Mouse (Mus musculus): ENCODE measurements around the gene Slc11a1. TPM values are rescaled to one million over a fixed set of nuclear protein-coding genes. Genes with fewer than 3 reads are reported as not detected.

Slc11a1 gene
- total RNA-seq, 2 experiments from 2014 or later, result 7.5 to 12.5 TPM

DNA sequence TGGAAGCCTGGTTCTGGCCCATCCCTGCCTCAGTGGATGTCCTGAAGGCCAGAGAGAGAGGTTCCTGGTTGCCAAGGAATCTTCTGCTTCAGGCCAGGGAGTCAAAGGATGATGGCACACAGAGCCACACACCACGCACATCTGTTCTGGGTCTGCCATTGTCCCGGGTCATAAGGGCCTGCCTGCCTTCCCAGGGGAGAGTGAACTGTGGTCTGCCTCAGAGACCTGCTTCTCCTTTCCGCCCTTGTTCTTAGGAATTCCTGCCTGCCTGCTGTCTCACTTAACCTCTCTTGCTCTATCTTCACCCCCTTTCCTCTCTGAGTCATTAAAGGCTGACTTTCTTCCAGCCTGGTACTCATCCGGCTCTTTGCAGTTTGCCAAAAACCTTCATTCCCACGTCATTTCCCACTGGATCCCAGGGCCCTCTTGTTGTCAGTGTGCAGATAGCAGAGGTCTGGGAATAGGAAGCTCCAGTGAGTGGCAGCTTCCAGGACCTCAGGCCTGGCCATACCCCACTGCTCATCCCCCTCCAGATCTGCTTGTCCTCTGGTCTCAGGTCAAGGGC is 22.4 kb upstream of the Slc11a1 start:
- no peak for ATAC-seq (replicated peaks; ENCODE audit: low FRiP score, poor library complexity, severe bottlenecking)

DNA sequence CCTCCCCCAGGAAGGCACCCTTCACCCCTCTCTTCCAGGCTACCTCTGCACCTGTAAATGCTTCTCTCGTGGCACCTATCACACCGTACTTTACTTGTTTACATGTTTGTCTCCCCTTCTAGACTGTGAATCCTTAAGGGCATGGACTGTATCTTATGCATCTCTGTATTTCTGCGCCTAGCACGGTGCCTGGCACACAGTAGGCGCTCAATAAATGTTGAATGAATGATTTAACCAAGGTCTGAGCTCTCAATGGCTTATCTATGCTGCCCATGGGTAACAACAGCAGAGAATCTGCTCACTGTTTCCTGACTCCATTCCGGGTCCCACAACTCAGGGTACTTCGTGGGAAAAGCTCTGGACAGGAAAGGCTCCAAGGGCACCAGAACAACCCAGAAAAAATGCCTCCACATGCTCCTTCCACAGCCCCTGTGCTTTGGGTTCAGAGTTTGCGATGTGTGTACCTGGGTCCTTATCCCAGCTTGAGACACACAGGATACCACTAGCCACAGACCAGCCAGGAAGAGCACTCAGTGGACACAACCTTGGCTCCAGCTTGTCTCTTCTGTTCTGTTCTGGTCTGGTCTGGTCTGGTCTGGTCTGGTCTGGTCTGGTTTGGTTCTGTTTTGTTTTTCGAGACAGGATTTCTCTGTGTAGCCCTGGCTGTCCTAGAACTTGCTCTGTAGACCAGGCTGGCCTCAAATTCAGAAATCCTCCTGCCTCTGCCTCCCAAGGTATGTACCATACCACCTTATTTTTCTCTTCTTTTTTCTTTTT is 21.4 kb upstream of the Slc11a1 start:
- no peak for ATAC-seq (replicated peaks; ENCODE audit: low FRiP score, poor library complexity, severe bottlenecking)

DNA sequence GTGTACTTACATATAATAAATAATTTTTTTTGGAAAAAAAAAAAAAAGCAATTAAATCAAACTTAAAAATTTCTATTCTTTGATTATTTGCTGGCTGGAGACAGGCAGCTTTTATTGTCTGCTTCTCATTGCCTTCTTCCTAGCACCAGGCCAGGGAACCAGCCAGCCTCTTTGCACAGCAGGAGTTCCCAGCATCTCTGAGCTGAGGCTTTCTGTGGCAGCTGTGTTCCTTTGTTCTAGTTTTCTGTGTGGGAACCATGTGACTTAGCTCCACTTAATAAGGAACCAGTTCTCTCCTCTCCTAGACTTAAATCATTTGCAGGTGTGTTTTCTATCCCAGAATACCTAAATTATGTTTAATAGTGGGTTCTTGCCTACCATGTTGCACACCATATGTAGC is 17.5 kb upstream of the Slc11a1 start:
- no peak for ATAC-seq (replicated peaks; ENCODE audit: low FRiP score, poor library complexity, severe bottlenecking)

DNA sequence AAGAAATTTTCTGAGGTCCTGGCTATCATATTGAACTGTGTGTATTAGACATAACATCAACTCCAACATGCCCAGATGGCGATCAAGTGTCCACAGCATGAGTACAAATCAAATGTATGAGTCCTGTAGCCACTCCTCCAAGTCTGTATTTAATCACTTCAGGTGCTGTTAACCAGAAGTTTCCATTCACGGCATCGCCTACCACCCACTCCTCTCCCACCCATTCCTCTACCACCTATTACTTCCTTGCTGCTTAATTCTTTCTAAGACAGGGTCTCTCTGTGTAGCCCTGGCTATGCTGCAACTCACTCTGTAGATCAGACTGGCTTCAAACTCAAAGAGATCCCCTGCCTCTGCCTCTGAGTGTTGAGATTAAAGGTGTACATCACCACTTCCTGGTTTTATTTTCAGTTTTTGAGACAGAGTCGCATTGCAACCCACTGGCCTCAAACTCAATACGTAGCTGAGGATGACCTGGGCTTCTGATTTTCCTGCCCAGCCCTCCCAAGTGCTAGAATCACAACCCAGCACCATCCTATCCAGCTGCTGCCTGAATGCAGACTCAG is 15.0 kb upstream of the Slc11a1 start:
- no peak for ATAC-seq (replicated peaks; ENCODE audit: low FRiP score, poor library complexity, severe bottlenecking)

DNA sequence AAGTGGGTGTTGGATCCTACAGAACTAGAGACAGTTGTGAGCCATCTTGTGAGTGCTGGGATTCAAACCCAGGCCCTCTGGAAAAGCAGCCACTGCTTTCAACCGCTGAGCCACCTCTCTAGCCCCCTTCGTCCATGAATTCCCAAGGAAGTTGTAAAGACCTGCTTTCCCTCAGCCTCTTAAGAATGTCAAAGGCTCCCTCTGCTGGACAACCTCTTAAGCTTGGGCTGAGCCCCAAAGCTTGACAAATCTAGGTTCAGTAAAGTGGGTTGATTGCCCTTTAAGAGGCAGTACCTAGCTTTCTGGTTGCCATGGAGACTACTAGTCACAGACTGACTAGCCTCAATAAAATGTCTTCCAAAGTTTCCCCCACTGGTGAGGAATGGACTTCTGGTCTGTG is 13.2 kb upstream of the Slc11a1 start, which contains the start of gene Catip:
Catip (plus strand) TSS at position 297 of the 400 bp plus-strand sequence.
- 0 out of 2 replicates have a peak, but pooled peaks have one; percentile 19 for ATAC-seq (replicated peaks; ENCODE audit: low FRiP score, poor library complexity, severe bottlenecking)

DNA sequence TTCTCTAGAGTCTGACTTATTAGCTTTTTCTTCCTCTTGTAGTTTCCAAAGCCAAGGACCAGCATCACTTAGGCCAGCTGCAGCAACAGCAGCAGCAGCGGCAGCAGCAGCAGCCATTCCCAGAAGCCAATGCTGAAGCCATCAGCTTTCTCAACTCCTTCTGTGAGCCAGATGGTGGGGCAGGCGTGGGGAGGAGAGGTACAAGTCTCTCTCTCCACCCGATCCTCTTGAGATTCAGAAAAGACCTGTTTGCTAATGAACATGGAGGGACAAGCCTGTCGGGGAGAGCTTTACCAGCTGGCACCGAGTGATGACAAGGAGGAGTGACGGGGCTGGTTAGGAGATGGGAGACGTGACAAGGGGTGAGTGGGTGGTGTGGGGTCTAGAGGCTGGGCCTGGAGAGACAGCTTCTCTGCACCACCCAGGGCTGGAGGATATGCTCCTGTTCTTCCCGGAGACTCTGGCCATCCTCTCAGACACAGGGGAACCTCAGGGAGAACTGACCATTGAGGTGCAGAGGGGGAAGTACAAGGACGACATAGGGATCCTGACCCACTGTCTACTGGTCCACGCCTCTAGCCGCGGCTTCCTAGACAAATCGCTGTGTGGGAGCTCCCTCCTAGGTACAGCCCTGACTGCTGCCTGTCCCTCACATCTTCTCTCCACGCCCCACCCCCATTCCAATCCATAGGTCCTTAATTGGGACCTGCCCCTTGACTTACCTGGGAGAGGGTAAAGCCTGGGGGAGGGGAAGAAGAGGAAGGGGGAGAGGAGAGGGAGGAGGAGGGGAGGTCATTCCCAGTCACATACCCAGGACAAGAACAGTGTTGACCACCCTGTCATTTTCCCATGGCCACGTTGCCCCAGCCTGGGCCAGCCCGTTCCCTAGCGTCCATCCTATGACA is 12.4 kb upstream of the Slc11a1 start:
- ATAC-seq (replicated peaks; ENCODE audit: low FRiP score, poor library complexity, severe bottlenecking), result no peak

DNA sequence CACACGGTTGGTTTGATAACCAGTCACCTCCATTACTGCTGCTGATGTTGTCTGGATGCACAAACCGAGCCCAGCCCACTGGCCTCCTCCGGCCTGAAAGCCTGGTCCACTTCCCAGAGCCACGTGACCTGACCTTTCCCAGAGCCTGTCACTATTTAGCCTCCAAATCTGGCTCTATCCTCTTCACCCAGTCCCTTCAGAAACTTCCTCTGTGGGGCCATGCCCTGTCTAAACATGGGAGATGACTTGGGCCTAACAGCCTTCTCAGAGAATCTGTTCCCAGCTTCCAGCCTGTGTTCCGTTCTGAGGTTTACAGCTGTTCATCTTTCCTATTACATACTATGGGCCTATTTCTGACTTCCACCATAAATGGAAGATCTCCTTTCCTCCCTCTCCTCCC is 11.6 kb upstream of the Slc11a1 start:
- no peak for ATAC-seq (replicated peaks; ENCODE audit: low FRiP score, poor library complexity, severe bottlenecking)

DNA sequence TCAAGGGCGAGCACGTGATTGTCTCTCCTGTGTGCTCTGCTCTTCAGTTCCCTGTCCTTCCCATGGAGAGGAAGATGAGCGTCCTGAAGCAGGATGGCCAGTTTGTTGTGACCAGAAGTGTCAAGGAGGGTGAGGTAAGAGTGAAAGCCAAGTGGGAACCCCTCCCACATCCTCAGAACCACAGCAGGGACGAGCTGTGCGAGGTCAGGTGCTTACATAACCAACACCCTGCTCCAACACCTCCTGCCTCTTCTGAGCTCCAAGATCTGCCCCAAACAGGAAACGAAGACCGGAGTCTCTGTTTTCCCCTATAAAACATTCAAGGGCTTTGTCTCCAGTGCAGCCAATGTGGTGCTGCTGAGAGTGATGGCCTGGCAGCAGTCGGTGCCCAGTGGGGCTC is 10.7 kb upstream of the Slc11a1 start:
- no peak for ATAC-seq (replicated peaks; ENCODE audit: low FRiP score, poor library complexity, severe bottlenecking)

DNA sequence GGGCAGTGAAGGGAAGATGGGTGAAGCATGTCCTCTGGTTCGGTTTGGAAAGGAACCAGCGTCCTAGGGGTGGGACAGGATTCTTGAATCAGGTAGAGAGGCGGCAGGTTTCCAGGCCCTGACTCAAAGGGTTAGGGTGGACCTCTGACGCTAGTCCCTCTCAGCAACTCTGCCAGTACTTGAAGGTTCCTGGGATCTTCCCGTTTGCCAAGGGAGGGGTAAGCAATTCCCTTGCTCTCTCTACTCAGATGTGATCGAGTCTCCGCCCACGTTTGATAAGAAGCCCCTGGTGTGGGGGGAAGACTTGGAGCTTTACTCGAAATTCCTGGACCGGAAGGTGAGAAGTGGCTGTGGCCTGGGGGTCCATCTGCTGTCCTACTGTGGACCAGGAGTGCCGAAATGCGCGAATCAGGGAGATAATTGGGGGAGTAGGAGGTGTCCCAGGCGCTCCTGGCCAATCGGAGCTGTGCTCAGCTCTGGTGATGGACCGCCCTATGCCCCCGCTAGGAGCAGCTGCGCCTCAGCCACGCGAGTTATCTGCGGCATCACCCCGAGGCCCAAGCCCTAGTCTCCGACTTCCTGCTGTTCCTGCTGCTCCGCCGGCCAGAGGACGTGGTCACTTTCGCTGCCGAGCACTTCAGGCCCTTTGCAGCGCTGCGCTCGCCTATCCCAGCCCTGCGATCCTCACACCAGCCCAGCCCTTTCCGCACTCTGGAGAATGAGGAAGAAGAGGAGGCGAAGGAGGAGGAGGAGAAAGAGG is 6.9 kb upstream of the Slc11a1 start:
- ATAC-seq (replicated peaks; ENCODE audit: low FRiP score, poor library complexity, severe bottlenecking), result peak; percentile 50; the same call in 1 of the 2 replicates

DNA sequence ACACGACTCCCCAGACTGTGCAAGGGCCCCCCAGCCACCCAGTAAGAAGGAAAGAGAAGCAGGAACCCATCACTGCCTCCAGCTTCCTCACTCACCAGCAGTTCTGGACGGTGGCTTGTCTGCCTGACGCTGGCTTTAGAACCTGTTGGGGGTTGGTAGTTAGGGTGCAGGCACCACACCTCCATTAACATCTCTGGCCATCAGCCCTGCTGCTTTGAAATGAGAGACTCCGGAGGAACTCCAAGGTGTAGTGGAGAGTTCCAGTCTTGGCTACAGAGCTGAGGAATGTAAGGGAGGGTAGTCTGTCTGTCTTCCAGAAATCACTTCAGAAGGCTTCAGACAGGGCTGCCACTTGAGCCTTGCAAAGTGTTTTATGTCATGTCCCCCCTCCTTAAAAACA is 5.0 kb upstream of the Slc11a1 start:
- ATAC-seq (replicated peaks; ENCODE audit: low FRiP score, poor library complexity, severe bottlenecking), result no peak

DNA sequence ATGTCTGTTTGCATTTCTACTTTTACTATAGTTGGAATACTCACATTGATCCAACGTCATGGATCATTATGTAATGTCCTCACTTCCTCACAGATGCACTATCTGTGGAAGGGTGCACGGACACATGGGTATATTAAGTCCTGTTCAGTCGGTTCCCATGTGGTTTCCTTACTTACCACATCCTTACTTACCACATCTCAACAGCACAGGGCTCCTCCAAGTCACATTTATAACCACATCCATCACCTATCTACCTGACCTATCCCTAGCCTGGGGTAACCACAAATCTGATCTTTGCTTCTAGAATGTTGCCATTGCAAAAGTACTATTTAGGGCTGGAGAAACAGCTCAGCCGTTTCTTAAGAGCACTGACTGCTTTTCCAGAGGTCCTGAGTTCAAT is 1.6 kb upstream of the Slc11a1 start:
- no peak for ATAC-seq (replicated peaks; ENCODE audit: low FRiP score, poor library complexity, severe bottlenecking)

DNA sequence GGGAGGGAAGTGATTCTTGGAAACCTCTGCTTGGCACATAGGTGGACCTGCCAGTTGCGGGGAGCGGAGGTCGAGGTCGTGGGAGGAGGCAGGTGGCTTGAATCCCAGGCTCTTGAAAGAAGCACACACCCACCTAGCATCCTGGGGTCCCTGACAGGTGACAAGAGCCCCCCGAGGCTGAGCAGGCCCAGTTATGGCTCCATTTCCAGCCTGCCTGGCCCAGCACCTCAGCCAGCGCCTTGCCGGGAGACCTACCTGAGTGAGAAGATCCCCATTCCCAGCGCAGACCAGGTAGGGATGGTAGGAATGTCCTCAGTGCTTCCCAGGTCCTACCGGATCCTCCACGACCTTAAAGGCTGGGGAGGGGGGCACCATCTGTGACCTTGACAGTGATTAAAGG is 566 bp downstream of the Slc11a1 start:
- ATAC-seq (replicated peaks; ENCODE audit: low FRiP score, poor library complexity, severe bottlenecking), result no peak

DNA sequence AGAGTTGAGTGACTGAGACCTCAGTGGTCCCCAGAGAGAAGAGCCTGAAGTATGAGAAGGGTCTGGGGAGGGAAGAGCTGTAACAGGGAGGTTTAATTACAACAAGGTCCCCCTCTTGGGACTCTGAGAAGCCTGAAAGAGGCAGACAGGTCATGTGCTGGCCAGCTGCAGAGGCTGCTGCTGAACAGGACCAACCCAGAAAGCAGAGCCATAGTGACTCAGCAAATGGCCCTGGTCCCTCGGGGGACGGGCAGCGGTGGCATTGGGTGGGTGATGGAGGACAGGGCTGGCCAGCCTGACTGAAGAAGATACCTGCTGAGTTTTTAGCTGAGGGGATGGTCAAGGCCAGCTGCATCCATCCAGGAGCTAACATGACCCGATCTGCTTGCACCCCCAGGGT is 1.4 kb downstream of the Slc11a1 start:
- ATAC-seq (replicated peaks; ENCODE audit: low FRiP score, poor library complexity, severe bottlenecking), result no peak

DNA sequence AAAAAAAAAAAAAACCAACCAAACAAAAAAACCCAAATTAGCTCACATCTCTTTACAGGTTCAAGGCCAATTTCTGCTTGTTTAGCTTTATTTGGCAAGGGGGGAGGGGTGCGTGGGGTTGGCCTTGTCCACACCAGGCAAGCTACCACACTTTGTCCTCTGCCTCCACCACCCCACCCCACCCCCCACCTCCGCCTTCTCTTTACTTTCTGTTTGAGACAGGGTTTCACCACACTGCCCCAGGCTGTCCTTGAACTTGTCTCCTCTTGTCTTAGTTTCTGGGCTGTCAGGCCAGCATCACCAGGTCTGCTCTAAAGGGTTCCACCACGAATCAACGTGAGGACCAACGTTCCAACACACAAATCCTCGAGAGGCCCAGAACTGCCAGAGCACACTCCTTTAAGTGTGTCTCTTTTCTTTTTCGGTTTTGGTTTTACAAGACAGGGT is 4.1 kb downstream of the Slc11a1 start:
- no peak for ATAC-seq (replicated peaks; ENCODE audit: low FRiP score, poor library complexity, severe bottlenecking)

DNA sequence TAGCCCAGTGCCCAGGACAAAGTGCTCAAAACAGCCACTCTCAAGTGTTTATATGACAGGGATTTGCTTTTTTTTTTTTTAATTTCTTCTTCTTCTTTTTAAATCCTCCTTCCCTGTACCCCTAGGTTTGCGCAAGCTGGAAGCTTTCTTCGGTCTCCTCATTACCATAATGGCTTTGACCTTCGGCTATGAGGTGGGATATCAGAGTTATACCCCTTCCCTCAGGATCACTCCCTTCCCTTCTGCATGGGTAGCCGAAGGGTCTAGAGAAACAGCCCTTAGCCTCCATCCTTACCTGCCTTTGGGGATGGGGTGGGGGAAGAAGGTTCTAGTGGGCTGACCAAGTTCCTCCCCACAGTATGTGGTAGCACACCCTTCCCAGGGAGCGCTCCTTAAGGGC is 5.5 kb downstream of the Slc11a1 start:
- ATAC-seq (replicated peaks; ENCODE audit: low FRiP score, poor library complexity, severe bottlenecking), result no peak

DNA sequence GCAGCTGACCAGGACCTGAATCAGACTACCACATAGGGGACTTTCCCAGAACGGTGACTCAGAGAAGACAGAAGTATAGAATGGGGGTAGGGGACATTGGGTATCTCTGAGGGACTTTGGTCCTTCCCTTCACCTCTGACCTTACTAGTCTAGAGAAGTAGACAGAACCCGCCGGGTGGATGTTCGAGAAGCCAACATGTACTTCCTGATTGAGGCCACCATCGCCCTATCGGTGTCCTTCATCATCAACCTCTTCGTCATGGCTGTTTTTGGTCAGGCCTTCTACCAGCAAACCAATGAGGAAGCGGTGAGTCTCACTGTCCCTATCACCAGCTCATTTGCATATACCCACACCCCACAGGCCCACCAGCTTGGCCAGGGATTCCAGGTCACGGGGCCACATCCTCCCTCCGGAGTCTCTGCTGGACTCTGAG is 6.6 kb downstream of the Slc11a1 start:
- no peak for ATAC-seq (replicated peaks; ENCODE audit: low FRiP score, poor library complexity, severe bottlenecking)

DNA sequence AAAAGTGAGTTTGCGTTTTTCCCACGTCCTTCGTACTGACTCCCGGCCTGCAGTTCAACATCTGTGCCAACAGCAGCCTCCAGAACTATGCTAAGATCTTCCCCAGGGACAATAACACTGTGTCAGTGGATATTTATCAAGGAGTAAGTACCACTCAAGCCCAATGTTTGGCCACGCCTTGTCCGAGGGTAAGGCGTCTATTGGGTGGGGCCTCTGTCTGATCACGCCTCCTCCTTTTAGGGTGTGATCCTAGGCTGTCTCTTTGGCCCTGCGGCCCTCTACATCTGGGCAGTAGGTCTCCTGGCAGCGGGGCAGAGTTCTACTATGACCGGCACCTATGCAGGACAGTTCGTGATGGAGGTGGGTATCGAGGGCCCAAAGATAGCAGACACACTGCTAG is 8.4 kb downstream of the Slc11a1 start:
- no peak for ATAC-seq (replicated peaks; ENCODE audit: low FRiP score, poor library complexity, severe bottlenecking)

DNA sequence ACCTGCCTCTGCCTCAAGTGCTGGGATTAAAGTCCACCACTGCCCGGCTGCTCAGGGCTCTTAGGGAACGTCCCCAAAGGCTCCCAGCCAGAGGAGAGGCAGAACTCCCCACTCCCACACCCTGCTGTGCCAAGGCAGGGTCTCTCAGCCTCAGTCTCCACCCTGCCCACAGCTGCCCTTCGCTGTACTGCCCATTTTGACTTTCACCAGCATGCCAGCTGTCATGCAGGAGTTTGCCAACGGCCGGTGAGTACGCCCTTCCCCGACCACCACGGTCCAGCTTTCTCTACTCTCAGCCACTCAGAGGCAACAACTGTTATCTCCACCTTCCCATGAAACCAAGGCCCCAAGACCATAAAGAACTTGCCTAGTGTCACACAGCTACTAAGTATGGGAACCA is 9.5 kb downstream of the Slc11a1 start:
- no peak for ATAC-seq (replicated peaks; ENCODE audit: low FRiP score, poor library complexity, severe bottlenecking)

DNA sequence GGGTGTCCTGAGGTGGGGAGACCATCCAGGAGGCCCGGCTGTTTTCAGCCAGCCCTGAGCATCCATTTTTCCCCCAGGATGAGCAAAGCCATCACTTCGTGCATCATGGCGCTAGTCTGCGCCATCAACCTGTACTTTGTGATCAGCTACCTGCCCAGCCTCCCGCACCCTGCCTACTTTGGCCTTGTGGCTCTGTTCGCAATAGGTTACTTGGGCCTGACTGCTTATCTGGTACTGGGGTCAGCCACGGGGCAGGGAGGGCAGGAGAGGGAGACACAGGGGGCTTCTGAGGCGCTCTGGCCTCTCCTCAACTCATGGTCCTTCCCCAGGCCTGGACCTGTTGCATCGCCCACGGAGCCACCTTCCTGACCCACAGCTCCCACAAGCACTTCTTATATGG is 10.1 kb downstream of the Slc11a1 start:
- ATAC-seq (replicated peaks; ENCODE audit: low FRiP score, poor library complexity, severe bottlenecking), result no peak

DNA sequence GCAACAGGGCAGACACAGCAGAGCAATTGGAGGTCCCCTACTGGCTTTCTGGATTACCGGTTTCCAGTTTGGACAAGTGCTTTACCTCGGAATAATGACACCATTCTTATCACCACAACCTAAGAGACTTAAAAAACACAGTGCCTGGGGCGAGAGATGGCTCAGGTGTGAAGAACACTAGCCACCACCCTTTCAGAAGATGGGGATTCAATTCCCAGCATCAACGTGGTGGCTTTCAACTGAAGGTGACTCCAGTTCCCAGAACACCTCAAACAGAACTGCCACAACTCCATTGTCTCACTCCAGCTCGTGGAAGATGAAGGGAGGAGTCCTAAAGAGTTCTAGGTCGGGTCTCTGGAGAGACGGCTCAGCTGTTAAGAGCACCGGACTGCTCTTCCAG is 10.5 kb downstream of the Slc11a1 start:
- no peak for ATAC-seq (replicated peaks; ENCODE audit: low FRiP score, poor library complexity, severe bottlenecking)
